Mouse (Mus musculus): ENCODE measurements around the gene Abcg8.

DNA sequence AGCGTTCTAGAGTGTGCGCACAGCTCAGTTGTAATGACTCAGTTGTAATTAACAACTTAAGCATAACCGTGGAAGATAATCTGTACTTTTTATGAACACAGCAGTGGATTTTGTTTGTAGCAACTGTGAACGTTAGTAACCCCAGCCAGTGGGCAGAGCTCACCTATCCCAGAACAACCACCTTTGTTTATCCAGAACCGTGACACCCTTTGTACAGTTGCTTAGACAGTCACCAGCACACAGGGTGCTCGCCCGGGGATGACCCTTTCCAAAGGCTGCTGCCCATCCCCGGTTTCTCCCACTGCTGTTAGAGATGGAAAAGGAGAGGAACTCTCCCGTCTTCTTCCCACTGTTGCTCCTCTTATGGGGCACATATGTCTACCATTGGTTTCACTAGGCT lies 22.6 kb upstream of the Abcg8 start:
- TF ChIP-seq NELFE (IDR thresholded peaks at IDR 0.05; ENCODE audit: low read depth, low read length), result no peak
- no peak for TF ChIP-seq POLR2A (IDR thresholded peaks at IDR 0.05; ENCODE audit: low read depth, low read length)
- TF ChIP-seq USF2 (conservative IDR thresholded peaks at IDR 0.05; ENCODE audit: low read depth, low read length), result no peak
- TF ChIP-seq CTCF (conservative IDR thresholded peaks at IDR 0.05 in 1 of 2, IDR thresholded peaks at IDR 0.05 in 1 of 2; ENCODE audit: low read depth in 2 of 2, low read length in 2 of 2), result no peak
- TF ChIP-seq EP300 (IDR thresholded peaks at IDR 0.05; ENCODE audit: low read length), result no peak
- TF ChIP-seq ZMIZ1 (IDR thresholded peaks at IDR 0.05; ENCODE audit: low read depth, low read length), result no peak
- no peak for TF ChIP-seq MAZ (IDR thresholded peaks at IDR 0.05; ENCODE audit: low read depth, low read length)
- TF ChIP-seq MXI1 (IDR thresholded peaks at IDR 0.05; ENCODE audit: low read depth, low read length), result no peak
- no peak for TF ChIP-seq MEF2A (IDR thresholded peaks at IDR 0.05; ENCODE audit: borderline replicate concordance, low read depth, low read length)
- TF ChIP-seq TBP (conservative IDR thresholded peaks at IDR 0.05; ENCODE audit: low read depth, low read length), result no peak
